Mouse (Mus musculus) forebrain, embryonic 14.5 days (tissue): ENCODE results near the gene Cyp2d22. TPM values are rescaled to one million over a fixed set of nuclear protein-coding genes. Genes with fewer than 3 reads are reported as not detected.

ENCODE experiments used
- ATAC-seq: fragments of 200-750 bp; cut with Nextera tagmentation; 2 replicates; pipeline ENCODE4 v1.8.0; 2017; ENCODE audit warnings: mild to moderate bottlenecking, moderate library complexity
- DNase-seq: peaks from one replicate; pipeline ENCODE4 v3.0.0-alpha.2; 2015; ENCODE audit warnings: low spot score
- H3K27ac ChIP-seq: fragments of 300-500 bp; sonication (generic); 2 replicates; pipeline ENCODE4 v1.5.1; 2014; ENCODE audit warnings: low read depth, mild to moderate bottlenecking, control low read depth, low read length, moderate library complexity
- H3K27me3 ChIP-seq: fragments of 300-500 bp; sonication (generic); replicated peaks from 2 replicates; pipeline ENCODE4 v1.6.1; 2014; ENCODE audit warnings: low read length, control low read depth, mixed read lengths; ENCODE audit not compliant: control insufficient read depth, insufficient read depth
- H3K36me3 ChIP-seq: fragments of 300-500 bp; sonication (generic); 2 replicates; pipeline ENCODE4 v1.6.1; 2014; ENCODE audit warnings: low read length, control low read depth; ENCODE audit not compliant: control insufficient read depth, insufficient read depth
- H3K4me1 ChIP-seq: fragments of 300-500 bp; sonication (generic); 2 replicates; pipeline ENCODE4 v1.6.1; 2014; ENCODE audit warnings: antibody characterized with exemption, low read length, control low read depth; ENCODE audit not compliant: control insufficient read depth, insufficient read depth
- H3K4me2 ChIP-seq: fragments of 300-500 bp; sonication (generic); 2 replicates; pipeline ENCODE4 v1.6.1; 2014; ENCODE audit warnings: mild to moderate bottlenecking, control low read depth, low read length
- H3K4me3 ChIP-seq: fragments of 300-500 bp; sonication (generic); 2 replicates; pipeline ENCODE4 v1.5.1; 2014; ENCODE audit warnings: low read depth, low read length, control low read depth
- H3K9ac ChIP-seq: fragments of 300-500 bp; sonication (generic); 2 replicates; pipeline ENCODE4 v1.6.1; 2014; ENCODE audit warnings: mild to moderate bottlenecking, low read length, control low read depth, moderate library complexity
- H3K9me3 ChIP-seq: fragments of 300-500 bp; sonication (generic); replicated peaks from 2 replicates; pipeline ENCODE4 v1.6.1; 2016; ENCODE audit warnings: low read length, control low read depth, mixed read lengths; ENCODE audit not compliant: control insufficient read depth
- WGBS: fragments of 180-500 bp; shearing (Covaris S2); extraction: QIAGEN DNeasy Blood & Tissue Kit; methylation state at CpG from one replicate; pipeline ENCODE4 v1.1.7; 2014; 5-methylcytosine and 5-hydroxymethylcytosine counted together
- polyA plus RNA-seq: library from polyadenylated mRNA; unstranded; fragments of >200 nt; fragmentation: Nextera tagmentation; extraction: Ambion mirVana; gene quantifications from 2 replicates; pipeline ENCODE4 v1.2.1, GENCODE M21; 2014

Cyp2d22 gene
- polyA plus RNA-seq, 1 experiment from 2014 or later = 0.63 TPM

DNA sequence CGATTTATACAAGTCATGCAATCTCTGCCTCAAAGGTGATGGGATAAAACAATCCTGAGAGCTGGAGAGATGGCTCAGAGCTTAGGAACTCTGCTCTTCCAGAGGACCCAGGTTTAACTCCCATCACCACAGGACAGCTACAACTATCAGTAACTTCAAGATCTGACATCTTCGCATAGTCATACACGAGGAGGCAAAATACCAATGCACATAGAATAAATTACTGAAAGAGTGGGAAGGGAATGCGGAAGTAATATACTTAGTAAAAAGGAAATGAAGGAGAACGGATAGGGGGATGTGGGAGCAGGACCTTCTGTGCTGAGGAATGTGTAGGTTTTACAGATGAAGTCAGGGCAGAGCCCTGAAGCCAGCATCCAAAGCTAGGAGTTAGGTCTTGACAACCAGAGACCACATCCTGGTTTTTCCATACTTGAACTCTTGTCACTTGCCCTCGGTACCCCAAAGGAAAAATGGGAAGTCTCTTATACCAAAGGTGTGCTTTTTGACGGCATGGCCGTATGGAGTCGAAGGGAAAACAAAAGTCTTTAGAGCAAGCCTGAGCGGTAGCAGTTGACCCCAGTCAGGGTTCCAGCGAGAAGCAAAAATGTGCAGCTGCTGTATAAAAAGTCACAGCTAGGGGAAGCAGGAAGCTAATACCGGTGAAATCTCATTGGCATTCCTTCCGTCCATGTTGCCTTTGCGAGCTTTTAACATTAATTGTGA lies 33.3 kb downstream of the Cyp2d22 start:
- Histone ChIP-seq H3K27me3 (no peaks in the 10 kb centered on the region), H3K4me2 (peak overlapping the region; percentile 89), H3K27ac (peak overlapping the region; percentile 82; the same call in 1 of the 2 replicates), H3K36me3 (peaks cover 37% of the 10 kb centered on the region), H3K4me1 (peaks cover 8% of the 10 kb centered on the region), H3K9ac (peak overlapping the region; percentile 66), H3K9me3 (no peaks in the 10 kb centered on the region), H3K4me3 (peak overlapping the region; percentile 49)
- 67% methylated on average over 14 of the region's 14 CpGs for WGBS
- peak; percentile 14; the same call in 1 of the 2 replicates for ATAC-seq
- DNase-seq = no peak

DNA sequence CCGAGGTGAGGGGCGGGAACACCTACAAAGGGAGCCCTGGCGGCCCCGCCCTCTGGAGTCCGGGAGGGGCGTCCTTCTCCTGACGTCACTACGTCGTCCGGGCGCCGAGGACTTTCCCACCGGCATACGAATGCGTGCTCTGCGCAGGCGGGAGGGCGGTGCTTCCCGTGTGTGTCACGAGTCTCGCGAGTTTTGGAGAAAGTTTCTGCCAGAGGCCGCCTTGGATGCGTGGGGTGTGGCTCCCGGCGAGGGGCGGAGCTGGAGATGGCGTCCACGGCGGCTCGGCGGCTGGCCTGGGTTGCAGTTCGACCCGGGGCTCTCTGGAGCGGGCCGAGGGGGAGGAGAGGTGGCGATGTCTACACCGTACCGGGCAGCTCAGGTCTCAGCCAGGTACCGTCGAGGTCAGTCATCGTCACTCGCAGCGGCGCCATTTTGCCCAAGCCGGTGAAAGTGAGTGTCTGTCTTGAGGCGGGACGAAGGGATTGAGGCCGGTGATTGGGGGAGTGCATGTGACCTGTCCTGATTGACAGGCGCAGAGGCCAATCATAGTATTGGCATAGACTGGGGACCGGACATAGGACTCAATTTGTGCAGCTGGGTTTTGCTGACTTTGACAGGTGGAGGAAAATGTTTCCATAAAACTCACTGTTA lies 34.1 kb downstream of the Cyp2d22 start:
- H3K4me1 ChIP-seq = peaks cover 11% of the 10 kb centered on the region

DNA sequence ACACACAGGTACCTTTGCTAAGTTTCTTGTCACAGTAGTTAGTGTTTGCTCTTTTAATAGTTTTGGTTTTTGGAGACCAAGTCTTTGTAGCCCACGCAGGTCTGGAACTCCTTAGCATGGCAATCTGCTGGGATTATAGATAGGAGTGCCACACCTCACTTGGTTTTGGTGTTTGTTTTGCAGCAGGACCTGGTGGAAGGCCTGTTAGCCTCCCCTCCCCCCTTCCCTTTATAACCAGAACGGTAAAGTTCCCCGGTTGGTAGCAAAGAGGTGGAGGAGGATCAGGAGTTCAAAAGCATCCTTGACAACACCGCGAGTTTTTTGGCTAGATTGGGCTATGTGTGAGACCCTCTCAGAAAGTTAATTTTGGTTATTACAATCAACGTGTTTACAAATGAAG lies 35.1 kb downstream of the Cyp2d22 start:
- Histone ChIP-seq H3K27me3 (peaks cover 12% of the 10 kb centered on the region), H3K4me2 (no peak overlapping the region), H3K27ac (no peak overlapping the region), H3K9me3 (no peaks in the 10 kb centered on the region), H3K9ac (no peak overlapping the region), H3K4me3 (no peak overlapping the region), H3K36me3 (peaks cover 24% of the 10 kb centered on the region), H3K4me1 (peaks cover 11% of the 10 kb centered on the region)
- WGBS = 89% methylated on average over 6 of the region's 6 CpGs
- ATAC-seq (no peak), DNase-seq (no peak)

More for the DNA sequence above, 34.1 kb downstream of the Cyp2d22 start:
- Histone ChIP-seq H3K27me3 (peaks cover 2% of the 10 kb centered on the region), H3K36me3 (peaks cover 34% of the 10 kb centered on the region), H3K4me3 (peak overlapping the region; percentile 49), H3K27ac (peak overlapping the region; percentile 82), H3K9me3 (no peaks in the 10 kb centered on the region), H3K9ac (peak overlapping the region; percentile 66), H3K4me2 (peak overlapping the region; percentile 89)
- DNase-seq (peak; percentile 99), ATAC-seq (peak; percentile 98)
- 1% methylated on average over 51 of the region's 51 CpGs for WGBS

DNA sequence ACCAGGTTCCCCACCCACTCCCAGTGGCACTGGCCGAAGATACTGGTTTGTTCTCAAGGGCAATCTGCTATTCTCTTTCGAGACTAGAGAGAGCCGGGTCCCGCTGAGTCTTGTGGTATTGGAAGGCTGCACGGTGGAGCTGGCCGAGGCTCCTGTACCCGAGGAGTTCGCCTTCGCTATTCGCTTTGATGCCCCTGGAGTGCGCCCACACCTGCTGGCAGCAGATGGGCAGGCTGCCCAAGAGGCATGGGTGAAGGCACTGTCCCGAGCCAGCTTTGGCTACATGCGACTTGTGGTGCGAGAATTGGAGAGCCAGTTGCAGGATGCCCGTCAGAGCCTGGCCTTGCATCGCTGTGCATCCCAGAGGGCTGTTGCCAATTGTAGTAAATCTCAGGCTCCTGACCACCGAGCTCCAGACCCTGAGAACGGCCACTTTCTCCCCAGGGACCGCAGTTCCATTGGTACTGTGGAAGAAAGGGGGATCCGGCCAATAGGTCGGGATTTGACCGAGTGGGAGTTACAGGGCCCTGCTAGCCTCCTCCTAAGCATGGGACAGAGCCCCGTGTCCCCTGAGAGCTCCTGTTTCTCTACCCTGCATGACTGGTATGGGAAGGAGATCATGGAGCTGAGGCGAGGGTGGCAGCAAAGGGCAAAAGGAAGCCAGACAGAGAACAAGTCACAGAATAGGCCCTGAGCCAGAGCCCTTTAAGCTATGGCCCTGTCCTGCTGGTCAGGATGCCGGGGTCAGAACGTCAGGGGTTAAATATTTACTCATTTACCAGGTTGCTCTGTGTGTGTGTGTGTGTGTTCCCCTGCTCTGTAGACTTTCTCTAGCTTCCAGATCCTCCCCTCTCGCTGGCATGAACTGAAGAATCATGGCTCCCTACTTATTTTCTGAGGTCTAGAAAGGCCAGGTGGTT lies 36.4 kb downstream of the Cyp2d22 start:
- no peak for ATAC-seq

DNA sequence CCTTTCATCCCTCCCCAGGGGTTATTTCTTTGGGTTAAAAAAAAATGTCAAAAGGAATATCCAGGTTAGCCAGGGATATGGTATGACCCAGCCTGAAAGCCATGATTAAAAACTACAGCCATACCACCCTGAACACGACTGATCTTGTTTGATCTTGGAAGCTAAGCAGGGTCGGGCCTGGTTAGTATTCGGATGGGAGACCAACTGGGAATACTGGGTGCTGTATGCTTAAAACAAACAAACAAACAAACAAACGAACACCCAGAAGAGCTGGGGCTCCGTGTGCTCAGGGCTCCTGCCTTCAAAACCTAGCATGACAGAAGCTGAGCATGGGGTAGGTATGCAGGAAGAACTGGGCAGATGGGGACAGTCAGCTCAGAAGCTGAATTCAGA lies 37.5 kb downstream of the Cyp2d22 start:
- H3K4me2 ChIP-seq = no peak overlapping the region
- H3K9ac ChIP-seq = no peak overlapping the region
- peaks cover 17% of the 10 kb centered on the region for H3K27me3 ChIP-seq
- 79% methylated on average over 5 of the region's 5 CpGs for WGBS
- no peaks in the 10 kb centered on the region for H3K9me3 ChIP-seq
- no peaks in the 10 kb centered on the region for H3K36me3 ChIP-seq
- DNase-seq (no peak), ATAC-seq (no peak)
- no peak overlapping the region for H3K27ac ChIP-seq
- H3K4me1 ChIP-seq = peaks cover 17% of the 10 kb centered on the region
- H3K4me3 ChIP-seq = no peak overlapping the region

More for the DNA sequence above, 36.4 kb downstream of the Cyp2d22 start:
- peaks cover 11% of the 10 kb centered on the region for H3K4me1 ChIP-seq
- H3K4me2 ChIP-seq = no peak overlapping the region
- DNase-seq = no peak
- 93% methylated on average over 27 of the region's 27 CpGs for WGBS
- H3K9me3 ChIP-seq = no peaks in the 10 kb centered on the region
- no peak overlapping the region for H3K4me3 ChIP-seq
- no peak overlapping the region for H3K27ac ChIP-seq
- H3K9ac ChIP-seq = no peak overlapping the region
- peaks cover 10% of the 10 kb centered on the region for H3K36me3 ChIP-seq
- peaks cover 17% of the 10 kb centered on the region for H3K27me3 ChIP-seq

DNA sequence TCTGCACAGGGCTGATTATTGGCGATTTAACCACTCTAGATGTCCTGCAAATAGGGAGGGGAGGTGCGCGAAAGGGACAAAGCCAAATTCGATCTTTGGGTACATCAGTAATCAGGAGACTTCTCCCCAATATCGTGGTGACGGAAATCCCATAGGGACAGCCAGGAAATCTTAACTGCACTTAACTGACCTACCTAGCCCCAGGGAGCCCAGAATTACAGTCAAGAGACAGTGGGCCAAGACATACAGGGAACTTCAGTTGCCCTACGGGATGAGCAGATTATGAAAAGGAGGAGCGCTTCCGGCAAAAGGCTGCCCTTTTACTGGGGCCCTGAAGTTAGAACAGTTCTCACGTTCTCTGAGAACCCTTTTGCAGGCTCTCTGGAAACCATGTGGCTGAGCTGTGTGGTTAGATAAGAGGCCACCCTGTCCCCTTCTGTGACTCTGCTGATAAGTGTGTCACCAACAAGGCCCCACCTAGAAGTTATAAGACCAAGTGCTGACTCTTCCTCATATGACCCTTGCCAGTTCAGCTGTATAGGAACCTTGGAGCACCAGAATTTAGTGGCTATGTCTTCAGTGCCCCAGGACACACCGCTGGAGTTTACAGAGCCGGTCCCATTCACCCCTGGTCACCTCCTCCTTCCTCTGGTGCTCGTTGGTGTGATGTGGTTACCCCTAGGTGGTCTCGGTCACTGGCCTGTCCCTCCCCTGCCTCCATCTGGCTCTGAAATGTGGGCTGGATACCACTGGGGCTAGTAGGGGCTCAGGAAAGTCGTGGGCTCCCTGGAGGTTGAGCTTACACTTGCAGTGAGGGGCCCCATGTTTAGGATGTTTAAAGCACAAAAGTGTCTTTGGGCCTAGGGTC lies 38.2 kb downstream of the Cyp2d22 start:
- WGBS = 74% methylated on average over 15 of the region's 15 CpGs
- Histone ChIP-seq H3K9ac (peak overlapping the region; percentile 65; the same call in 1 of the 2 replicates), H3K9me3 (no peaks in the 10 kb centered on the region), H3K4me2 (peak overlapping the region; percentile 51; the same call in 1 of the 2 replicates), H3K4me3 (no peak overlapping the region), H3K36me3 (no peaks in the 10 kb centered on the region), H3K27ac (no peak overlapping the region), H3K4me1 (peaks cover 12% of the 10 kb centered on the region), H3K27me3 (peaks cover 17% of the 10 kb centered on the region)
- no peak for DNase-seq
- no peak for ATAC-seq

DNA sequence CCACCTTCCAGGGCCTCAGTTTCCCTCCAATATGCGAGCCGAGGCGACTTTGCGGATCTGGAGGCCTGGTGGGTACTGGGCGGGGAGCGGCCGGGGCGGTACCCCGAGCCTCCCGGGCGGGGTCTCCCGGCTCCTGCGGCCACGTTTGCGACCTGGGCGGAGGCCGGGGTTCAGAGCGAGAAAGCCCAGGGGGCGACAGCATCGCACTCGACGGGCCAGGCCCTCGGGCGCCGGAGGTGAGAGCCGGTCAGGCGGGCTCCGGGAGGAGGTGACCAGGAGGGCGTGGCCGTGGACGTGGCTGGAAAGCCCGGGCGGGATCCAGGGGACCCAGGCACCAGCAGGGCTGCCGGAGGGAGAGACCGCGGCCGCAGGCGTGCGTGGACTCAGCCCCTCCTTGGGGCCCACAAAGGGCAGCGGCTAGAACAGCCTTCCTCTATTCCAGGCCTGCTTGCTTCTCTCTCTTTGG lies 39.0 kb downstream of the Cyp2d22 start:
- H3K27me3 ChIP-seq = peaks cover 17% of the 10 kb centered on the region
- peak overlapping the region; percentile 5; the same call in 1 of the 2 replicates for H3K27ac ChIP-seq
- 4% methylated on average over 35 of the region's 40 CpGs for WGBS
- no peak for DNase-seq
- H3K9ac ChIP-seq = peak overlapping the region; percentile 65
- no peaks in the 10 kb centered on the region for H3K9me3 ChIP-seq
- ATAC-seq = no peak
- peak overlapping the region; percentile 22 for H3K4me3 ChIP-seq
- H3K4me2 ChIP-seq = peak overlapping the region; percentile 51
- H3K4me1 ChIP-seq = peaks cover 9% of the 10 kb centered on the region; the same call in 1 of the 2 replicates
- 0 out of 2 replicates have a peak, but pooled peaks cover 5% of the 10 kb centered on the region for H3K36me3 ChIP-seq
